Mouse (Mus musculus) liver, embryonic 12.5 days (tissue): ENCODE measurements around the gene Gm9844. TPM values are rescaled to one million over a fixed set of nuclear protein-coding genes. Genes with fewer than 3 reads are reported as not detected.

ENCODE experiments used
- ATAC-seq: fragments of 200-750 bp; cut with Nextera tagmentation; 2 replicates; pipeline ENCODE4 v1.8.0; 2017; ENCODE audit warnings: moderate number of reproducible peaks, mild to moderate bottlenecking, moderate library complexity
- H3K27ac ChIP-seq: fragments of 300-500 bp; sonication (generic); 2 replicates; pipeline ENCODE4 v1.5.1; 2016; ENCODE audit warnings: mild to moderate bottlenecking
- H3K27me3 ChIP-seq: fragments of 300-500 bp; sonication (generic); replicated peaks from 2 replicates; pipeline ENCODE4 v1.6.1; 2016; ENCODE audit warnings: mild to moderate bottlenecking, moderate library complexity
- H3K36me3 ChIP-seq: fragments of 300-500 bp; sonication (generic); 2 replicates; pipeline ENCODE4 v1.6.1; 2016; ENCODE audit warnings: mild to moderate bottlenecking, moderate library complexity
- H3K4me1 ChIP-seq: fragments of 300-500 bp; sonication (generic); 2 replicates; pipeline ENCODE4 v1.6.1; 2016
- H3K4me2 ChIP-seq: fragments of 300-500 bp; sonication (generic); 2 replicates; pipeline ENCODE4 v1.6.1; 2016; ENCODE audit warnings: mild to moderate bottlenecking, moderate library complexity
- H3K4me3 ChIP-seq: fragments of 300-500 bp; sonication (generic); 2 replicates; pipeline ENCODE4 v1.5.1; 2016; ENCODE audit warnings: mild to moderate bottlenecking, moderate library complexity
- H3K9ac ChIP-seq: fragments of 300-500 bp; sonication (generic); 2 replicates; pipeline ENCODE4 v1.6.1; 2016; ENCODE audit warnings: mild to moderate bottlenecking, moderate library complexity
- H3K9me3 ChIP-seq: fragments of 300-500 bp; sonication (generic); replicated peaks from 2 replicates; pipeline ENCODE4 v1.6.1; 2016; ENCODE audit warnings: mild to moderate bottlenecking, moderate library complexity
- WGBS: fragments of 180-500 bp; shearing (Covaris S2); methylation state at CpG from one replicate; pipeline ENCODE4 v1.1.7; 2016; ENCODE audit not compliant: insufficient replicate concordance; 5-methylcytosine and 5-hydroxymethylcytosine counted together
- polyA plus RNA-seq: library from polyadenylated mRNA; unstranded; fragments of >200 nt; fragmentation: Nextera tagmentation; extraction: Ambion mirVana; gene quantifications from 2 replicates; pipeline ENCODE4 v1.2.1, GENCODE M21; 2016

Gm9844 gene
- polyA plus RNA-seq, 1 experiment from 2014 or later: 3.0 TPM

GRCm38 (mm10) chr7:24877588-24877987, 15.6 kb downstream of the Gm9844 start:
- ATAC-seq: no peak

GRCm38 (mm10) chr7:24879620-24880019, 17.6 kb downstream of the Gm9844 start:
- Histone ChIP-seq H3K9ac (no peak overlapping the region), H3K9me3 (no peaks in the 10 kb centered on the region), H3K36me3 (no peaks in the 10 kb centered on the region), H3K4me2 (no peak overlapping the region), H3K27me3 (peaks cover 27% of the 10 kb centered on the region), H3K4me1 (peaks cover 13% of the 10 kb centered on the region), H3K4me3 (no peak overlapping the region), H3K27ac (no peak overlapping the region)
- ATAC-seq: no peak
- 52% methylated on average over 2 of the region's 2 CpGs for WGBS

More at GRCm38 (mm10) chr7:24877588-24877987, 15.6 kb downstream of the Gm9844 start:
- no peak overlapping the region for H3K27ac ChIP-seq
- H3K4me3 ChIP-seq: no peak overlapping the region
- H3K9me3 ChIP-seq: no peaks in the 10 kb centered on the region
- no peaks in the 10 kb centered on the region for H3K36me3 ChIP-seq
- peaks cover 47% of the 10 kb centered on the region for H3K27me3 ChIP-seq
- no peak overlapping the region for H3K9ac ChIP-seq
- H3K4me1 ChIP-seq: peaks cover 2% of the 10 kb centered on the region
- 64% methylated on average over 3 of the region's 3 CpGs for WGBS
- H3K4me2 ChIP-seq: no peak overlapping the region

GRCm38 (mm10) chr7:24882416-24883199, 20.6 kb downstream of the Gm9844 start:
- Histone ChIP-seq H3K27ac (no peak overlapping the region), H3K4me1 (peaks cover 36% of the 10 kb centered on the region), H3K9ac (no peak overlapping the region), H3K4me3 (no peak overlapping the region), H3K36me3 (peaks cover 25% of the 10 kb centered on the region), H3K27me3 (0 out of 2 replicates have a peak, but pooled peaks cover 3% of the 10 kb centered on the region), H3K4me2 (no peak overlapping the region), H3K9me3 (no peaks in the 10 kb centered on the region)
- 84% methylated on average over 9 of the region's 9 CpGs for WGBS
- no peak for ATAC-seq

GRCm38 (mm10) chr7:24883896-24884692, 22.1 kb downstream of the Gm9844 start, which contains the start of gene Rps19:
Gene Rps19, plus strand, starts transcription at chr7:24884371.
- H3K36me3 ChIP-seq: peaks cover 40% of the 10 kb centered on the region
- peak within 1 kb of the TSS; percentile 97 for H3K4me3 ChIP-seq
- WGBS: under 1% methylated on average over 57 of the region's 57 CpGs
- no peaks in the 10 kb centered on the region for H3K9me3 ChIP-seq
- H3K27me3 ChIP-seq: 0 out of 2 replicates have a peak, but pooled peaks cover 3% of the 10 kb centered on the region
- H3K9ac ChIP-seq: peak within 1 kb of the TSS; percentile 100
- H3K4me1 ChIP-seq: peaks cover 50% of the 10 kb centered on the region
- H3K4me2 ChIP-seq: peak within 1 kb of the TSS; percentile 77
- peak within 1 kb of the TSS; percentile 96 for H3K27ac ChIP-seq
- peak; percentile 93 for ATAC-seq

- H3K4me1 ChIP-seq: peaks cover 52% of the 10 kb centered on the region
- WGBS: under 1% methylated on average over 47 of the region's 47 CpGs
- H3K9me3 ChIP-seq: no peaks in the 10 kb centered on the region
- peak overlapping the region; percentile 77 for H3K4me2 ChIP-seq
- peak overlapping the region; percentile 96 for H3K27ac ChIP-seq
- peaks cover 47% of the 10 kb centered on the region for H3K36me3 ChIP-seq
- no peak for ATAC-seq
- H3K9ac ChIP-seq: peak overlapping the region; percentile 100
- 0 out of 2 replicates have a peak, but pooled peaks cover 3% of the 10 kb centered on the region for H3K27me3 ChIP-seq
- peak overlapping the region; percentile 97 for H3K4me3 ChIP-seq
Measured at GRCm38 (mm10) chr7:24884693-24885291, 22.8 kb downstream of the Gm9844 start.

- 15% methylated on average over 12 of the region's 12 CpGs for WGBS
- peak overlapping the region; percentile 100 for H3K9ac ChIP-seq
- no peak for ATAC-seq
- H3K4me3 ChIP-seq: peak overlapping the region; percentile 97
- no peaks in the 10 kb centered on the region for H3K9me3 ChIP-seq
- peaks cover 56% of the 10 kb centered on the region for H3K36me3 ChIP-seq
- peak overlapping the region; percentile 77 for H3K4me2 ChIP-seq
- 0 out of 2 replicates have a peak, but pooled peaks cover 3% of the 10 kb centered on the region for H3K27me3 ChIP-seq
- peaks cover 52% of the 10 kb centered on the region for H3K4me1 ChIP-seq
- peak overlapping the region; percentile 96 for H3K27ac ChIP-seq
Measured at GRCm38 (mm10) chr7:24885468-24886307, 23.7 kb downstream of the Gm9844 start.

- ATAC-seq: no peak
- Histone ChIP-seq H3K27me3 (0 out of 2 replicates have a peak, but pooled peaks cover 3% of the 10 kb centered on the region), H3K9ac (peak overlapping the region; percentile 100), H3K27ac (peak overlapping the region; percentile 96), H3K9me3 (no peaks in the 10 kb centered on the region), H3K4me2 (peak overlapping the region; percentile 77), H3K4me1 (peaks cover 52% of the 10 kb centered on the region), H3K36me3 (peaks cover 61% of the 10 kb centered on the region), H3K4me3 (peak overlapping the region; percentile 97)
- WGBS: 30% methylated on average over 4 of the region's 4 CpGs
Measured at GRCm38 (mm10) chr7:24886308-24886633, 24.3 kb downstream of the Gm9844 start.

GRCm38 (mm10) chr7:24887096-24887495, 25.1 kb downstream of the Gm9844 start:
- H3K27ac ChIP-seq: peak overlapping the region; percentile 96
- H3K27me3 ChIP-seq: no peaks in the 10 kb centered on the region
- H3K9ac ChIP-seq: peak overlapping the region; percentile 100
- peaks cover 52% of the 10 kb centered on the region for H3K4me1 ChIP-seq
- H3K4me2 ChIP-seq: peak overlapping the region; percentile 77
- ATAC-seq: no peak
- H3K9me3 ChIP-seq: no peaks in the 10 kb centered on the region
- peak overlapping the region; percentile 97 for H3K4me3 ChIP-seq
- peaks cover 63% of the 10 kb centered on the region for H3K36me3 ChIP-seq
- 62% methylated on average over 4 of the region's 4 CpGs for WGBS

GRCm38 (mm10) chr7:24889431-24890220, 27.6 kb downstream of the Gm9844 start:
- peak; percentile 31; the same call in 1 of the 2 replicates for ATAC-seq

GRCm38 (mm10) chr7:24890281-24891216, 28.5 kb downstream of the Gm9844 start:
- Histone ChIP-seq H3K9ac (no peak overlapping the region), H3K4me1 (peaks cover 37% of the 10 kb centered on the region), H3K4me2 (no peak overlapping the region), H3K27ac (peak overlapping the region; percentile 96), H3K4me3 (no peak overlapping the region), H3K36me3 (peaks cover 59% of the 10 kb centered on the region), H3K9me3 (no peaks in the 10 kb centered on the region), H3K27me3 (no peaks in the 10 kb centered on the region)
- ATAC-seq: peak; percentile 66
- 20% methylated on average over 10 of the region's 10 CpGs for WGBS

More at GRCm38 (mm10) chr7:24889431-24890220, 27.6 kb downstream of the Gm9844 start:
- Histone ChIP-seq H3K9me3 (no peaks in the 10 kb centered on the region), H3K4me2 (no peak overlapping the region), H3K9ac (no peak overlapping the region), H3K27me3 (no peaks in the 10 kb centered on the region), H3K4me3 (no peak overlapping the region), H3K27ac (peak overlapping the region; percentile 96), H3K4me1 (peaks cover 39% of the 10 kb centered on the region), H3K36me3 (peaks cover 63% of the 10 kb centered on the region)
- WGBS: 78% methylated on average over 6 of the region's 6 CpGs
